Mouse (Mus musculus): ENCODE measurements around the gene Ankrd33.

Ankrd33 gene

DNA sequence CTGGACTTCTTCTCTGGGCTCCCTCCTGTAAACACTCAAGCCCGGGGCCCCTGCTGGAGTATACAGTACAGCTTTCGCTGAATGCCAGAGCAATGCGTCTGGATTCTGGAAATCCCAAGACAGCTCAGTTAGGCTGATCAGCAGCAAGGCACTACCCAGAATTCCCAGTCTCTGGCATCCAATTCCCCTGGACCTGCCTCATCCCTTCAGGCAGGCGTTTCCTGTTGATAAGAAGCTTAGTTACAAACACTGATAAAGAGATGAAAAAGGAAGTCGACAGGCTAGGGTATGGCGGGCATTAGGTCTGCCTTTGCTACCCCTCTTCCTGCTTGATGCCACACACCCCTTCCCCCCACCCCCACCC lies 32.3 kb downstream of the Ankrd33 start:
- no peak for DNase-seq

DNA sequence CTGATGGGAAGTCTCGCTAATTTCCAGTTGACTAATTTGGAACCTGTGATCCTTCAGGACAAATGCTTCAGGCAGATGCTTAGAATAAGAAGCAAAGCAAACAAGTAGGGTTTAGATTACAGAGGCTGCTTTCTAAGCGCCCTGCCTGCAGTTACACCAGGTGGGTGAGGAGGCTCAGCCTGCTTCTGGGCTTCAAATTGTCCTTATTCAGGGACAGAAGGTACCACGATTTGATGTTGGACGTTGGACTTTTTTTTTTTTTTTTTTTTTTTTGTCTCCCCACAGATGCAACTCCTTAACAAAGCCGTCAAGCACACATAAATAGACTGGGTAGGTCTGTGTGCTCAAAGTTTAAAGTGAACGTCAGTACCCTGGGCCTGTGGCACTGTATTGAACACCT lies 33.0 kb downstream of the Ankrd33 start:
- DNase-seq: no peak

DNA sequence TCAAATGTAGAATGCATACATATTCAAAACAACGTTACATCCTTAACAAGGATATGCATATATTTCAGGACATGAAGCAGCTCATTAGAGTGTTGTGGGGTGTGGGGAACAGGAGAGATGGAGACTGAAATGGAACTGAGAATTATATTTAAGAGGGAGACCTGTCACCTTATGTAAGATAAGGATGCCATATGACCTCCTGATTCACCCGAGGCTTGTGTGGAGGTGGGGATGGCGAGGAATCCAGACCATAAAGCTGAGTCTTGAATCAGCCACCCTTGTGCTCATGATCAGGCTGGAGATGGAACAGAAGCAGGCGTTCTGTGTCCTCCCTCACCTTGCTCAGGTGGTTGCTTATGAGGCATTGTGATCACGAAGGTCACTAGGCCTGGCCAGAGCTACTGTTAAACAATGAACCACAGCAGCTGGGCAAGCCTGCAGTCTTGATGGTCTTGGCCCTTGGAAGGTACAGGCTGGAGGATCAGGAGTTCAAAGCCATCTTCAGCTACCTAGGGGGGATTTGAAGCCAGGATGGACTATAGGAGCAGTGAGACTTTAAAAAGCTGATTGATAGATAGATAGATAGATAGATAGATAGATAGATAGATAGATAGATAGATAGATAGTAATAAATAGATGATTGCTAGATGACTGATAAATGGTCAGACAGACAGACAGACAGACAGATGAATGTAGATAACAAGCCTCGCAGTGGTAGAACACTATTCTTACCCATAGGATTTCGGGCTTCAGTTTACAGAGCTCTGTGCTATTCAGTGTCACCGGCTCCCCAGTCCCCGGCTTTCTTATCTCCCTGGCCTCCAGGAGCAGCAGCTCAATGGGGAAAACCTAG lies 36.1 kb downstream of the Ankrd33 start:
- DNase-seq: no peak

DNA sequence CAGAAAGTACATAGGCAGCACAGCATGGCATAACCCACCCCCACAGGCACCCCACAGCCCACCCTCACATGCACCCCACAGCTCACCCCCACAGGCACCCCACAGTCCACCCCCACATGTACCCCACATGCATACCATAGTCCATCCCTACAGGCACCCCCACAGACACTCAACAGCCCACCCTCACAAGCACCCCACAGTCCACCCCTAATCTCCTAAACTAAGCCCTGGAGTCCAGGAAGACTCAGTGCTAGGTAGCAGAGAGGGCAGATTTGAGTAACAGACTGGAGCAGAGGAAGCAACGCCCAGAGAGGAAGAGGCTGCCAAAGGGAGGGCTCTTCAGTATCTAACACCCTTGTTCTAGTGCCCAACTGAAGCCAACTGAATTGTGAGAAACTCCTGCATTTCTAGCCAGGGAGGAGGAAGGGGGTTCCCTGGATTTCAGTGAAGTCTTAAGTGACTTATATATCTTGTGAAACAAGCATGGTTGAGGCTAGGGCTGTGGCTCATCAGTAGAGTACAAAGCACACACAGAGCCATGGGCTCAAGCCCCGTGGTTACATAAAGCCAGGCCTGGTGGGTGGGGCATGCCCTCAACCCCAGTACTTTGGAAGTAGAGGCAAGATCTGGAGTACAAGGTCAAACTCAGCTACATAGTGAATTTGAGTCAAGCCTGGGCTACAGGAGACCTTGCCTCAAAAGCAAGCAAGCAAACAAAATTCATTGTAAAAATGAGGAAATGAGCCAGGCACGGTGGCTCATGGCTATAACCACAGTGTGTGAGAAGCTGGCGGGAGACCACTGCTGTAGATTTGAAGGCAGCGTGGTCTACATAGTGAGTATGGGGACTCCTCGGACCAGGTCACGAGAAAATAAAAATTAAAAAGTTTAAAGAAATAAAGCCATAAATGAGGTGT lies 39.4 kb downstream of the Ankrd33 start:
- no peak for DNase-seq

DNA sequence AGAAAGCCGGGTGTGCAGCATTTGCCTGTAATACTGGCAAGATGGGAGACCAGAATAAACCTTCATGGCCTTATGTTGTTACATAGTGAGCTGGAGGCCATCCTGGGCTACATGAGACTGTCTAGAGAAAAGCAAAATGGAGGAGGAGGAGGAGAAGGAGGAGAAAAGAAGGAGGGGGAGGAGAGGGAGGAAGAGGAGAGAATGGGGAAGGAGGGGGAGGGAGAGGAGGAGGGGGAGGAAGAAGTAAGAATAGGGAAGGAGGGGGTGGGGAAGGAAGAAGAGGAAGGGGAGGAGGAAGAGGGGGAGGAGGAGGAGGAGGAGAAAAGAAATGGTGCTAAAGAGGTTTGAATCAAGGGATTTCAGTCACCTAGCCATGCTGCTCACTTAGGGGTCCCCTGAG lies 44.6 kb downstream of the Ankrd33 start:
- no peak for DNase-seq

DNA sequence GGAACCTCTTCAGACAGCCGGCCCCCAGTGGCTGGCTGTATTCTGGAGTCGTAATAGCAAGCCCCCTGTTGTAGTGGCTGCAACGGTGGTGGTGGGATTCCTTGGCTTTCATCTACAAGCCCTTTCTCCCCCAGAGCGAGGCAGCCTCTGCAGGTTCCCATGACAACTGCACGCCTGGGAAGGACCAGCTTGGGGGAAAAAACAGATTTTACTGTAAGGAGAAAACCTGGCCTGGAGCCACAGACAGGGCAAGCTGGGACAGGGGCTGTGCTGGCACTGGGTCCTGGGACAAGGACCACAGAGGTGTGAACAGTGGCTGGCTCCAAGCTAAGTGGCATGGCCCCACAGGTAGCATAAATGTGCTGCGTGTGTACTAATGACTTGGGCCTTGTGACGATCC lies 45.0 kb downstream of the Ankrd33 start:
- no peak for DNase-seq

DNA sequence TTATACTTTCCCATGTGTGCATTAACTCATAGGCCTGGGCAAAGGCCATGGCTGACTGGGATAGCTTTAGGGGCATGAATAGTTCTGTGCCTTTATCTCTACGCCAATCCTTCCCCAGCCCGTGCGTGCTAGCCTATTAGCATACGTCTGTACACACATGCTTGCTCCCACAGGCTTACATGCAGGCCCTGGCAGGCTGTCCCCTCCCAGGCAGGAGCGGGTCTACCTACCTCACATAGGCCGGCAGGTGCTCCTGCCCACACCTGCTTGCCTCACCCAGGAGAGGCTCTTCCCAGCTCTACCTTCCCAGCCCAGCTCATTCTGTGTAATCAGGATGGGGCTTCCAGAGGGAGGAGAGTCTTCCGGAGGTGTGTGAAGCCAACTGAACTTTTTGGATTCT lies 46.0 kb downstream of the Ankrd33 start:
- DNase-seq: no peak

DNA sequence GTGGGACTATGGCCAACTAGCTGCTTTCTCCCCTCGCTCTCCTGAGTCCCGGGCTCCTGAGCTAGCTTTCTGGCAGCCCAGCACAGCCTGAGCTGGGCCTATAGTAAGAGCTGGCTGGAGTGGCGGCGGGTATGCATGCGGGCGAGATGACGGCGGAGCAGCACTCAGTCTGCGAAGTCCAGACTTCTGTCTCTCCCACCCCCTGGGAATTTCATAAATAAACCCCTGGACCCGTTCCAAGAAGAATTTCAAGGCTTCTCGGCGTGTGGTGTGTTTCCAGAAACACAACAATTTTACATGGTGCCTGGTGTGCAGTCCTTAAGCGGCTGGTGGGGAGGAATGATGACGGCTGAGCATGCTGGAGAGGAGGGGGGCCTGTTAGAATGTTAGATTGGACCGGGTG lies 47.5 kb downstream of the Ankrd33 start:
- DNase-seq: no peak

DNA sequence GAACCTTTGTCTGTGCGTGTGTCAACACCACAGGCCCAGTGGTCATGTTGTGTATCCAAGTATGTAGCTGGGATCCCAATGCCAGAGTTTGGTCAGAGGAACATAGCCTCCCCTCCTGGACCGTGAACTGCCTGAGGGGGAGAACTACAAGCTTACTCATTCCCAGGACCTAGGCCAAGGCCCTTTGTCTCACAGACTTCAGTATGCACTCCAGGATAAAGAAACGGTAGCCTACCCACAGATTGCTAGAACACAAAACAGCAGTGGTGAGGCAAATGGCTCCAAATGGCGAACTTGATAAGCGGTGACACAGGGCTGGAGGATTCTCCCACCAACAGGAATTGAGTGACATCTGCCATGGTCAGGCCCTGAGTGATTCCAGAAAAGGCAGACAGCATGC lies 48.3 kb downstream of the Ankrd33 start:
- DNase-seq: no peak

DNA sequence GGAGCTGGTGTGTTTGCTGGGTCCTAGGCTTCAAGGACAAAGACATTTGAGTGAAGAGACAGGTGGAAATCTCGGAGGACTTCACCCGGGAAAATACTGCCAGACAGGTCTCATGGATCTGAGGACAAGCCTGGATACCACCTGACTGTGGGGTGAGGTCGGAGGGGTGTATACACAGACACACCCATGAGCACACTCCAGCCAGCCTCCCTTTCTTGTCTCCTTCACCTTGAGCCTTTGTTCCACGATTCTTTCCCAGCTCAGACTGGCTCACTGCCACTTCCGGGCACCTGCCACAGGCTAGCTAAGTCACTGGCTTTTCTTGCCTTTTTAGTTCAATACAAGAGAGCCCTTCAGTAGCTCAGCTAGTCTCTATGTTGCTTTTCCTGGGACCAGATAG lies 48.7 kb downstream of the Ankrd33 start:
- no peak for DNase-seq

DNA sequence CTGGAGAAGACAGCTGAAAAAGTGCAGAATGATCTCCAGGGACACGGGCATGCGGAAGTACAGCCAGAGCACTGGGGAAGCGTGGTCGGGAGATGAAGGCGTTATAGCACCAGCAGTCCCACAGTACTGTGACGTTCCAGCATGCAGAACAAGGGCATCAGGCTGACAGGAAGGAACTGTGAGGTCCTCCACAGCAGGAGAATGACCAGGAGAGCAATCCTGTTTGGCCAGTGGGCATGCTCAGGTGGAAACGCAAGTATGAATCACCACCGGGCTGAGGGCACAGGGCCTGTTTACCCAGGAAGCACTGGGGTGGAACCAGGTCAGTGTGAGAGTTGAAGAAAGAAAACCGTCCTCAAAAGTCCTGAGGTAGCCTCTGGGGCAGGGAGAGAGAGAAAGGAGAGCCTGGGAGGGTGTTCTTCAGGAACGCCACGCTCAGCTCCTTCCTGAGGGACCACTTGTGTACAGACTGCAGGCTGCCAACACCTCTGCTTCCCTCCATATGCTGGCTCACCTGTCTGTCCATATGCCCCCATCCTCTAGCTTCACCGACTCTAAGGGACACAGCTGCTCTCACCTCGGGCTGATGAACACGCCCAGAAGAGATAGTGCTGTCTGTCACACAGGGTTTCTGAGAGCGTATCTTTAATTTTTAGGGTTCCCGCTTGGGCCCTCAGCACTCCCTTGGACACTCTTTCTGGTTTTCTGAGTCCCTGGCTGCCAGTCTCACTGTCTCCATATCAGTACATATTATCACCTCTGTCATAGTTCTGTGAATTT lies 50.3 kb downstream of the Ankrd33 start:
- peak; percentile 74 for DNase-seq

DNA sequence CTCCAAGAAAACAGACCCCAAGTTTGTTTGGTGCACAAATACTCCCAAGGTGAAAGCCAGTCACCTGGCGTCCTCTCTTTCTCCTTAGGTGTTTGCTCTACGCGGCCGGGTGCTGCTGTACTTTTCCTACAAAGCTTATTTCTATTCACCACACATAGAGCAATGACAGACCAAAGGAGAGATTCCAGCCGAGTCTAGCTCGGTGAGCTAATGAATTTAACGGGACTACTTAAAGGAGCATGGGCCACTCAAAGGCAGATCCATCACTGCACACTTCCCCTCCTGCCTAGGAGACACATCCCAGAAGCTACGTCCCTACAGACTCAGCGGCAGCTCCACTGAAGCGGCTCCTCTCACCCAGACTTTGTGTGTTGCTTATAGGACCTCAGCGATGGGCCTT lies 52.0 kb downstream of the Ankrd33 start:
- DNase-seq: peak; percentile 31
